15 mouse cellular contexts compared by ENCODE assay signal in the genomic region with DNA sequence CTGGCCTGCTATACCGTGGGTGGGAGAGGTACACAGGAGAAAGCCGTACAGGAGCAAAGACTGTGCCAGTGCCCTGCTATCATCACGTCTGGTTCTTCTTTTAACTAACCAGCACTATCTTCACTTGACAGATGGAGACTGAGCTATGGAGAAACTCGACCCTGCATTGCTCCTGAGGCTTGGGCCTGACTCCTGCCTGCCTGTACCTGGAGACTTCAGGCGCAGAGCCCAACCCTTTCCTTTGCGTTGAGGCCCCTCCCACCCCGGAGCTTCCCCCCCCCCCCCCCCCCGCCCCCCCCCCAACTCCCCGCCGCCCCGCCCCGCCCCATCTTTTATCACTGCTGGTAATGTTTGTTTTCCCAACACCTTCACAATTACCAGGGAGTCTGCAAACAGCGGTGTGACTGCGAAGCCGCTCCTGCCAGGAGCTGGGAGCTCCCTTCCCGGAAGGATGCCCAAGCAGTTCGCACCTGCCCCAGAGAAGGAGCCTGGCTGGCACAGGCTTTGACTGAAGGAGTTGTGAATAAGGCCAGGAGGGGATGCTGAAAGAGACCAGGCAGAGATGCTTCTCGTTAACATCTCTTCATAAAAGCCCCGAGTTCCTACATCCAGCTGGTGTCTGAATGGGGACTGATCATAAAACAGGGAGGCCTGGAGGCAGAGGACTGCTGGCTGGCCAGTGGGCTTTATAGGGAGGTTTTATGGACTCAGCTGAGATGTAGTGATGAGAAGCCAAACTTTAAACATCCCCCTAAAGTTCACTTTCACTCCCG.
A peak's percentile ranks its signal among the peaks of the same experiment; 100 is the strongest.
DNase-seq lines count a peak whose midpoint lies in the region; ATAC-seq and TF ChIP-seq lines count a peak whose summit lies in the region.
"Had no signal": no experiment of that assay in that cellular context is flagged by ENCODE, and none has a peak within 500 bp of the region (broad histone marks: within the 10 kb centered on the region; RNA-seq: fewer than 3 reads in every experiment).

No protein-coding gene starts in this region.

- H3K4me3 ChIP-seq in heart, embryonic 12.5 days: no peak overlapping the region
- no peak overlapping the region for H3K4me3 ChIP-seq in MEL (ENCODE audit: control insufficient read depth in 1 of 2, insufficient read depth in 1 of 2, low read depth in 2 of 2, low read length in 2 of 2)
- H3K4me3 ChIP-seq: heart, embryonic 15.5 days; myocyte had no signal

- WGBS in heart, embryonic 12.5 days: 11% methylated on average over 17 of the region's 20 CpGs

- no peaks in the 10 kb centered on the region; the same call in 1 of the 2 replicates for H3K9me3 ChIP-seq in heart, embryonic 12.5 days (replicated peaks)
- no peaks in the 10 kb centered on the region for H3K9me3 ChIP-seq in MEL (replicated peaks; ENCODE audit: insufficient read depth, low read length)
- H3K9me3 ChIP-seq: heart, embryonic 15.5 days had no signal

- TF ChIP-seq EP300 in MEL (IDR thresholded peaks at IDR 0.05; ENCODE audit: low read depth in 1 of 2, low read length in 2 of 2): no peak

- DNase-seq in heart, adult 8-10 months (ENCODE audit: low spot score): no peak
- DNase-seq in MEL (ENCODE audit: low read depth, low spot score): peak; percentile 23
- DNase-seq in forelimb bud, embryonic 11.5 days (ENCODE audit: low read depth, low spot score): peak; percentile 60
- DNase-seq in urinary bladder, postnatal 14 days (ENCODE audit: low spot score): no peak
- no peak for DNase-seq in thymus, postnatal 0 days (ENCODE audit: low spot score)
- no peak for DNase-seq in embryo, embryonic 11 days
- DNase-seq: adrenal gland, postnatal 25 days; B cell, adult 2 months; gastrocnemius, postnatal 14 days had no signal

- no peak for TF ChIP-seq CTCF in MEL (IDR thresholded peaks at IDR 0.05 in 2 of 3, conservative IDR thresholded peaks at IDR 0.05 in 1 of 3; ENCODE audit: control insufficient read depth in 1 of 3, insufficient read depth in 1 of 3, low read depth in 2 of 3, low read length in 3 of 3, poor library complexity in 1 of 3, severe bottlenecking in 1 of 3)

- no peak for TF ChIP-seq RAD21 in MEL (IDR thresholded peaks at IDR 0.05; ENCODE audit: low read depth, low read length)

- H3K4me1 ChIP-seq in heart, embryonic 12.5 days (replicated peaks): peaks cover 45% of the 10 kb centered on the region
- no peaks in the 10 kb centered on the region for H3K4me1 ChIP-seq in MEL (ENCODE audit: control insufficient read depth in 1 of 2, insufficient read depth in 2 of 2, low read length in 2 of 2)

- no peak for TF ChIP-seq POLR2A in MEL (IDR thresholded peaks at IDR 0.05; ENCODE audit: control insufficient read depth in 1 of 2, insufficient read depth in 1 of 2, low read depth in 1 of 2, low read length in 2 of 2, poor library complexity in 1 of 2)

- H3K79me2 ChIP-seq in MEL (ENCODE audit: control insufficient read depth, insufficient read depth, low read length, poor library complexity): no peaks in the 10 kb centered on the region

- peak overlapping the region; percentile 18; the same call in 1 of the 2 replicates for H3K4me2 ChIP-seq in heart, embryonic 12.5 days
- H3K4me2 ChIP-seq: heart, embryonic 15.5 days had no signal

- no peak overlapping the region for H3K27ac ChIP-seq in heart, embryonic 12.5 days (ENCODE audit: poor library complexity, severe bottlenecking)
- no peak overlapping the region for H3K27ac ChIP-seq in MEL (ENCODE audit: control insufficient read depth, low read depth, low read length)
- H3K27ac ChIP-seq: heart, embryonic 15.5 days; kidney, postnatal 0 days had no signal

- no peak for ATAC-seq in heart, embryonic 12.5 days (ENCODE audit: insufficient number of reproducible peaks, low FRiP score)
- peak; percentile 29; the same call in 1 of the 2 replicates for ATAC-seq in megakaryocyte progenitor cell, adult 5-6 weeks (replicated peaks; ENCODE audit: poor library complexity)
- ATAC-seq: hindbrain, embryonic 16.5 days had no signal

- H3K9ac ChIP-seq in heart, embryonic 12.5 days: peak overlapping the region; percentile 24; the same call in 1 of the 2 replicates
- no peak overlapping the region for H3K9ac ChIP-seq in MEL (ENCODE audit: control insufficient read depth, low read depth, low read length, poor library complexity, severe bottlenecking)
- H3K9ac ChIP-seq: heart, embryonic 15.5 days had no signal

- no peaks in the 10 kb centered on the region for H3K36me3 ChIP-seq in heart, embryonic 12.5 days
- H3K36me3 ChIP-seq in MEL (ENCODE audit: control insufficient read depth in 1 of 2, insufficient read depth in 2 of 2, low read length in 2 of 2): no peaks in the 10 kb centered on the region
- H3K36me3 ChIP-seq: heart, embryonic 15.5 days had no signal

- peaks cover 10% of the 10 kb centered on the region; the same call in 1 of the 2 replicates for H3K27me3 ChIP-seq in heart, embryonic 12.5 days (replicated peaks)
- peaks cover 0 to 2% of the 10 kb centered on the region in 2 experiments; a peak in 3 of 4 replicates for H3K27me3 ChIP-seq in MEL (ENCODE audit: control insufficient read depth in 1 of 2, insufficient read depth in 2 of 2, low read length in 2 of 2)

TF ChIP-seq in MEL, 35 proteins besides CTCF, POLR2A, EP300 and RAD21:
- TF ChIP-seq POLR2AphosphoS2 (IDR thresholded peaks at IDR 0.05; ENCODE audit: low read length): no peak
- TF ChIP-seq TAL1 (IDR thresholded peaks at IDR 0.05; ENCODE audit: low read length): peak; percentile 17; the same call in 1 of the 2 replicates
TF ChIP-seq in MEL: peak in this region for 1.

Comparison
In these comparisons a context has a peak if more than half of its experiments do, and no peak if none do; other contexts are left out.
1. DNase-seq: peak in MEL (single experiment) and forelimb bud, embryonic 11.5 days (single experiment); none in heart, adult 8-10 months (single experiment), urinary bladder, postnatal 14 days (single experiment), thymus, postnatal 0 days (single experiment) and embryo, embryonic 11 days (single experiment).